ENCODE assay signal across 16 mouse cellular contexts in genomic region chr14:62118542-62118953, GRCm38 (mm10).
DNase-seq lines count a peak whose midpoint lies in the region; ATAC-seq and TF ChIP-seq lines count a peak whose summit lies in the region.
"Had no signal": no experiment of that assay in that cellular context is flagged by ENCODE, and none has a peak within 500 bp of the region (broad histone marks: within the 10 kb centered on the region; RNA-seq: fewer than 3 reads in every experiment).

No protein-coding gene starts in this region.

- no peak overlapping the region for H3K9ac ChIP-seq in lung, embryonic 14.5 days
- H3K9ac ChIP-seq in forebrain, embryonic 12.5 days, result no peak overlapping the region
- H3K9ac ChIP-seq: limb, embryonic 12.5 days; liver, postnatal 0 days; midbrain, embryonic 13.5 days had no signal

- no peak overlapping the region for H3K27ac ChIP-seq in lung, embryonic 14.5 days (ENCODE audit: low read depth)
- H3K27ac ChIP-seq in forebrain, embryonic 12.5 days, result no peak overlapping the region
- H3K27ac ChIP-seq: limb, embryonic 12.5 days; midbrain, embryonic 13.5 days had no signal

- peak; percentile 90 for DNase-seq in lung, embryonic 14.5 days
- DNase-seq in lung, adult 2 months, result no peak
- peak; percentile 10 for DNase-seq in Patski (ENCODE audit: low read depth, low spot score)
- DNase-seq in adrenal gland, postnatal 36 days, result peak; percentile 67 to 76
- DNase-seq in lung, postnatal 36 days, result peak; percentile 43
- DNase-seq in thymus, postnatal 14 days, result no peak
- no peak for DNase-seq in left cerebral cortex, adult 8-10 months (ENCODE audit: low spot score in 2 of 2)
- DNase-seq: cerebellum, adult 2 months; heart, postnatal 14 days; layer of hippocampus, adult 9-11 months; liver, postnatal 0 days had no signal

- peaks cover 4% of the 10 kb centered on the region; the same call in 1 of the 2 replicates for H3K4me1 ChIP-seq in lung, embryonic 14.5 days (ENCODE audit: insufficient read depth)
- H3K4me1 ChIP-seq in lung, adult 2 months (ENCODE audit: control insufficient read depth, insufficient read depth, low read length), result peaks cover 3% of the 10 kb centered on the region
- H3K4me1 ChIP-seq in forebrain, embryonic 12.5 days, result no peaks in the 10 kb centered on the region
- H3K4me1 ChIP-seq: limb, embryonic 12.5 days; midbrain, embryonic 13.5 days had no signal

- POLR2A ChIA-PET in Patski (lab: Charles Lee), result no interaction called here

- in situ Hi-C loops in Patski (cut with MboI; ENCODE audit: low pct_unique_long_range_greater_than_20kb), result no loop called here

- no peaks in the 10 kb centered on the region for H3K36me3 ChIP-seq in lung, embryonic 14.5 days (ENCODE audit: insufficient read depth)
- no peaks in the 10 kb centered on the region for H3K36me3 ChIP-seq in forebrain, embryonic 12.5 days (replicated peaks)
- H3K36me3 ChIP-seq: G1E; limb, embryonic 12.5 days; midbrain, embryonic 13.5 days had no signal

- H3K27me3 ChIP-seq in lung, embryonic 14.5 days (ENCODE audit: insufficient read depth, low read length), result no peaks in the 10 kb centered on the region
- no peaks in the 10 kb centered on the region for H3K27me3 ChIP-seq in Patski
- no peaks in the 10 kb centered on the region for H3K27me3 ChIP-seq in forebrain, embryonic 12.5 days
- H3K27me3 ChIP-seq: limb, embryonic 12.5 days; midbrain, embryonic 13.5 days had no signal

- no peaks in the 10 kb centered on the region for H3K9me3 ChIP-seq in lung, embryonic 14.5 days (ENCODE audit: low read depth, low read length)
- H3K9me3 ChIP-seq in forebrain, embryonic 12.5 days, result no peaks in the 10 kb centered on the region
- H3K9me3 ChIP-seq: G1E; limb, embryonic 12.5 days; midbrain, embryonic 13.5 days had no signal

- ATAC-seq in lung, embryonic 14.5 days (ENCODE audit: insufficient read depth), result peak; percentile 85
- no peak for ATAC-seq in Patski
- ATAC-seq in forebrain, embryonic 12.5 days (ENCODE audit: low FRiP score), result no peak
- ATAC-seq: intestine, embryonic 16.5 days; liver, postnatal 0 days; midbrain, embryonic 13.5 days had no signal

- no peak for TF ChIP-seq POLR2A in lung, adult 2 months (IDR thresholded peaks at IDR 0.05; ENCODE audit: borderline replicate concordance, extremely low read depth, low read depth, low read length)

- no peak overlapping the region for H3K4me2 ChIP-seq in lung, embryonic 14.5 days
- no peak overlapping the region for H3K4me2 ChIP-seq in forebrain, embryonic 12.5 days
- H3K4me2 ChIP-seq: limb, embryonic 12.5 days; midbrain, embryonic 13.5 days had no signal

- WGBS in lung, embryonic 14.5 days, result 17% methylated on average over 2 of the region's 2 CpGs
- WGBS in lung, adult 2 months, result 14% methylated on average over 2 of the region's 2 CpGs
- 65% methylated on average over 2 of the region's 2 CpGs for WGBS in forebrain, embryonic 12.5 days

- H3K4me3 ChIP-seq in lung, embryonic 14.5 days (ENCODE audit: low read depth, low read length), result no peak overlapping the region
- H3K4me3 ChIP-seq in lung, adult 2 months (replicated peaks; ENCODE audit: extremely low read depth, low read depth, low read length), result no peak overlapping the region
- H3K4me3 ChIP-seq in forebrain, embryonic 12.5 days (replicated peaks), result no peak overlapping the region
- H3K4me3 ChIP-seq: limb, embryonic 12.5 days; midbrain, embryonic 13.5 days had no signal

- TF ChIP-seq CTCF in lung, embryonic 14.5 days (IDR thresholded peaks at IDR 0.05; ENCODE audit: low read depth), result no peak
- TF ChIP-seq CTCF in lung, adult 2 months (IDR thresholded peaks at IDR 0.05; ENCODE audit: insufficient read depth, low read length), result no peak
- TF ChIP-seq CTCF in Patski (IDR thresholded peaks at IDR 0.05), result no peak

- CTCF ChIA-PET in Patski (lab: Charles Lee), result no interaction called here

Comparison
In these comparisons a context has a peak if more than half of its experiments do, and no peak if none do; other contexts are left out.
1. DNase-seq: peak in lung, embryonic 14.5 days (single experiment), Patski (single experiment), adrenal gland, postnatal 36 days (2 of 2) and lung, postnatal 36 days (single experiment); none in lung, adult 2 months (single experiment), thymus, postnatal 14 days (single experiment) and left cerebral cortex, adult 8-10 months (0 of 2).